Mouse (Mus musculus) CH12.LX (cell line): ENCODE measurements at regions not wholly inside any gene's neighbourhood (a gene's known extent, or its start where the extent isn't known, plus 50 kb on each side); places are given as distances from the start of the nearest gene placed in this dataset.
A peak's percentile ranks its signal among the peaks of the same experiment; 100 is the strongest.

ENCODE experiments used
- DNase-seq: peaks from one replicate; pipeline ENCODE4 v3.0.0-alpha.2; 2013; ENCODE audit errors: extremely low read depth
- H3K27ac ChIP-seq: 2 replicates; pipeline ENCODE4 v1.5.1; 2012; ENCODE audit warnings: low read depth, mild to moderate bottlenecking, control low read depth, moderate library complexity; ENCODE audit not compliant: insufficient read depth
- H3K27me3 ChIP-seq: replicated peaks from 2 replicates; pipeline ENCODE3; 2012; ENCODE audit warnings: inconsistent platforms
- H3K36me3 ChIP-seq, 2 experiments: replicated peaks in 1 of 2; 2 replicates each; pipeline versions ENCODE3 to v1.6.1; 2012; ENCODE audit warnings: inconsistent platforms in 1 of 2, low read length in 1 of 2, mild to moderate bottlenecking in 1 of 2, mixed read lengths in 1 of 2, moderate library complexity in 1 of 2; ENCODE audit not compliant: control insufficient read depth in 1 of 2, insufficient read depth in 1 of 2
- H3K4me1 ChIP-seq, 2 experiments: 2 replicates each; pipeline ENCODE4 v1.6.1; 2012; ENCODE audit warnings: inconsistent platforms in 1 of 2, moderate library complexity in 1 of 2; ENCODE audit not compliant: insufficient read depth in 2 of 2, control insufficient read depth in 1 of 2
- H3K4me2 ChIP-seq: 2 replicates; pipeline ENCODE4 v1.6.1; 2012; ENCODE audit warnings: low read depth, mild to moderate bottlenecking, control low read depth; ENCODE audit not compliant: poor library complexity, insufficient read depth, severe bottlenecking
- H3K4me3 ChIP-seq, 3 experiments: fragments of 150-350 bp in 1 of 3; sonication (generic) in 1 of 3; replicated peaks in 1 of 3; 2 replicates each; pipeline versions ENCODE3 to v1.5.1; 2011 to 2012; ENCODE audit warnings: low read depth in 2 of 3, low read length in 2 of 3, mild to moderate bottlenecking in 2 of 3, moderate library complexity in 2 of 3, control low read depth in 1 of 3, improper control_type of control experiment in 1 of 3, inconsistent platforms in 1 of 3, mixed read lengths in 1 of 3; ENCODE audit not compliant: poor library complexity in 1 of 3
- H3K79me2 ChIP-seq: replicated peaks from 2 replicates; pipeline ENCODE4 v1.6.1; 2012; ENCODE audit warnings: mild to moderate bottlenecking, moderate library complexity; ENCODE audit not compliant: control insufficient read depth, poor library complexity, insufficient read depth, severe bottlenecking; ENCODE audit errors: extremely low read depth
- H3K9ac ChIP-seq: 2 replicates; pipeline ENCODE4 v1.6.1; 2012; ENCODE audit warnings: low read depth, mild to moderate bottlenecking, control low read depth, moderate library complexity; ENCODE audit not compliant: insufficient read depth
- H3K9me3 ChIP-seq: replicated peaks from 2 replicates; pipeline ENCODE3; 2012; ENCODE audit warnings: low read length, inconsistent platforms, mixed read lengths
- CTCF ChIP-seq, 2 experiments: IDR thresholded peaks in 1 of 2; conservative IDR thresholded peaks in 1 of 2; 2 replicates each; pipeline ENCODE4 v1.5.1; 2011 to 2012; ENCODE audit warnings: low read depth in 2 of 2, low read length in 2 of 2, improper control_type of control experiment in 1 of 2, inconsistent platforms in 1 of 2, mild to moderate bottlenecking in 1 of 2, moderate library complexity in 1 of 2
- ELF1 ChIP-seq: IDR thresholded peaks from 2 replicates; pipeline ENCODE4 v1.6.1; 2014; ENCODE audit warnings: low read depth, mild to moderate bottlenecking, inconsistent platforms, low read length, improper control_type of control experiment
- IRF4 ChIP-seq: IDR thresholded peaks from 2 replicates; pipeline ENCODE4 v1.6.1; 2014; ENCODE audit warnings: low read depth, mild to moderate bottlenecking, inconsistent platforms, low read length, improper control_type of control experiment
- KAT2A ChIP-seq: IDR thresholded peaks from 2 replicates; pipeline ENCODE4 v1.6.1; 2012; ENCODE audit warnings: low read length, improper control_type of control experiment, inconsistent platforms; ENCODE audit not compliant: insufficient replicate concordance
- MAZ ChIP-seq: IDR thresholded peaks from 2 replicates; pipeline ENCODE4 v1.6.1; 2012; ENCODE audit warnings: low read depth, mild to moderate bottlenecking, inconsistent platforms, low read length, improper control_type of control experiment, moderate library complexity
- MYC ChIP-seq: IDR thresholded peaks from 2 replicates; pipeline ENCODE4 v1.6.1; 2011; ENCODE audit warnings: low read depth, mild to moderate bottlenecking, improper control_type of control experiment, low read length
- RAD21 ChIP-seq: IDR thresholded peaks from 2 replicates; pipeline ENCODE4 v1.6.1; 2011; ENCODE audit warnings: low read depth, mild to moderate bottlenecking, low read length, improper control_type of control experiment, moderate library complexity
- SIN3A ChIP-seq: IDR thresholded peaks from 2 replicates; pipeline ENCODE4 v1.6.1; 2012; ENCODE audit warnings: low read length, improper control_type of control experiment, inconsistent platforms
- SMC3 ChIP-seq: IDR thresholded peaks from 2 replicates; pipeline ENCODE4 v1.6.1; 2011; ENCODE audit warnings: low read depth, low read length, improper control_type of control experiment
- UBTF ChIP-seq: IDR thresholded peaks from 2 replicates; pipeline ENCODE4 v1.6.1; 2012; ENCODE audit warnings: low read depth, mild to moderate bottlenecking, inconsistent platforms, low read length, improper control_type of control experiment, moderate library complexity
- ZC3H11A ChIP-seq: IDR thresholded peaks from 2 replicates; pipeline ENCODE4 v1.6.1; 2012; ENCODE audit warnings: low read depth, mild to moderate bottlenecking, inconsistent platforms, low read length, improper control_type of control experiment
- ZMIZ1 ChIP-seq: IDR thresholded peaks from 2 replicates; pipeline ENCODE4 v1.6.1; 2012; ENCODE audit warnings: low read depth, mild to moderate bottlenecking, inconsistent platforms, low read length, improper control_type of control experiment
- dilution Hi-C: fragments of 300-500 bp; cut with MboI; formaldehyde crosslinking; loops from 2 replicates; pipeline ENCODE4 v1.14.3; 2020; ENCODE audit warnings: low sequenced_read_pairs; ENCODE audit not compliant: extremely low pct_unique_long_range_greater_than_20kb, extremely low pct_ligation_motif_present
- in situ Hi-C: fragments of 300-500 bp; cut with MboI; formaldehyde crosslinking; loops from 3 replicates; pipeline ENCODE4 v1.14.3; 2019; ENCODE audit warnings: low sequenced_read_pairs, low pct_ligation_motif_present, low pct_unique_long_range_greater_than_20kb, mixed read lengths

DNA sequence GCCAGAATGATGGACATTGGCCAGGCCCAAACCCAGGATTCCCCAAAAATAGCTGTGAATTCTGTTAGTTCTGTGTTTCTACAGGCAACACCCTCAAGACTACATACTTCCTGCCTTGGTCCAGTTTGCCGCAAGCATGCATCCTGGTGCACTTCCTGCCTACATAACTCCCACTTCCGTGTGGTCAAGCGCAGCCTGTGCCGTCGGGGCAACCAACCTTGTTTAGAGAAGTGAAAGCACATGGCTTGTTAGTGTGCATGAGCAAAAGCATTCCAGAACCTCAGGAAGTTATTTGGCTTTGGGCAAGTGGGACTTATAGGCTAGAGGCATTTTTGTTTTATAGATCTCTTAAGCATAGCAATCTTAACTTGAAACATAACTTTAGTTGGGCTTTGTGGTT lies 61.3 kb upstream of the Pmepa1 start:
- H3K4me2 ChIP-seq: no peak overlapping the region
- no peak overlapping the region for H3K9ac ChIP-seq
- TF ChIP-seq ELF1 (peak; percentile 60; the same call in 1 of the 2 replicates), ZC3H11A (no peak), IRF4 (peak; percentile 46; the same call in 1 of the 2 replicates)
- H3K9me3 ChIP-seq: no peaks in the 10 kb centered on the region
- no peaks in the 10 kb centered on the region for H3K79me2 ChIP-seq
- H3K4me1 ChIP-seq: peaks cover 5 to 6% of the 10 kb centered on the region in 2 experiments; a peak in 3 of 4 replicates
- H3K36me3 ChIP-seq: no peaks in the 10 kb centered on the region
- in situ Hi-C loops (no loop called here), dilution Hi-C loops (no loop called here)
- H3K27ac ChIP-seq: no peak overlapping the region
- peak; percentile 16 for DNase-seq
- no peaks in the 10 kb centered on the region for H3K27me3 ChIP-seq
- no peak overlapping the region for H3K4me3 ChIP-seq

DNA sequence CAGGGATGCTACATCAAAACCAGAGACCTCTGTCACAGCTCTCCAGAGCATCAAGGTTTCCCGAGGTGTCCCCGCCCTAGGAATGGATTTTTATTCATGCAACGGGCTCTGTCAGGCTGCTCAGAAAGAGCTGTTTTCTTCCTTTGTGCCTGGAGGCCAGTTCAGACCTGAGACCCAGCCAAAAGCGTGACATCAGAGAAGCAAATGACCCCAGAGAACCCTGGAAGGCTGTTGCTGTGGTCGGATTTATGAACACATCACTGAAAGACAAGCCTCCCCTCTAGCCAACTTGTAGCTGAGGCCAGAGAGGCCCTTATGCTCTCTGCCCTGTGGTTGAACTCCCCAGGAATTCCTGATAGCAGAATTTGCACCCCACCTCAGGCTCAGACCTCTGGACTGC lies 62.3 kb upstream of the Pmepa1 start:
- Histone ChIP-seq H3K9me3 (peaks cover under 1% of the 10 kb centered on the region), H3K79me2 (no peaks in the 10 kb centered on the region), H3K36me3 (no peaks in the 10 kb centered on the region), H3K27ac (no peak overlapping the region), H3K27me3 (no peaks in the 10 kb centered on the region), H3K4me2 (no peak overlapping the region), H3K9ac (no peak overlapping the region)
- dilution Hi-C loops (no loop called here), in situ Hi-C loops (no loop called here)
- DNase-seq: no peak
- TF ChIP-seq KAT2A (no peak), ZMIZ1 (no peak), MYC (no peak), MAZ (no peak), SIN3A (no peak)
- TF ChIP-seq, all 38 proteins: peak for 0
- no peak overlapping the region for H3K4me3 ChIP-seq
- H3K4me1 ChIP-seq: peaks cover 5 to 6% of the 10 kb centered on the region in 2 experiments; a peak in 3 of 4 replicates

- Histone ChIP-seq H3K79me2 (no peaks in the 10 kb centered on the region), H3K36me3 (no peaks in the 10 kb centered on the region), H3K9me3 (peaks cover 6% of the 10 kb centered on the region), H3K4me1 (peaks cover 5 to 6% of the 10 kb centered on the region in 2 experiments; a peak in 3 of 4 replicates), H3K27ac (no peak overlapping the region), H3K4me3 (no peak overlapping the region), H3K27me3 (no peaks in the 10 kb centered on the region), H3K4me2 (no peak overlapping the region), H3K9ac (no peak overlapping the region)
- in situ Hi-C loops: no loop called here
- dilution Hi-C loops: no loop called here
- TF ChIP-seq SMC3 (peak; percentile 33; the same call in 1 of the 2 replicates), CTCF (conservative IDR thresholded peaks at IDR 0.05 in 1 of 2, IDR thresholded peaks at IDR 0.05 in 1 of 2; ENCODE audit: low read depth in 2 of 2, low read length in 2 of 2) (peak in 1 of 2 experiments; percentile 25; a peak in 2 of 4 replicates), UBTF (no peak), ZMIZ1 (no peak), RAD21 (peak; percentile 22), MAZ (no peak)
- no peak for DNase-seq
Observed at GRCm38 (mm10) chr2:173339211-173339610, 62.9 kb upstream of the Pmepa1 start.
